Mouse (Mus musculus): ENCODE measurements around the gene Efhc1. TPM values are rescaled to one million over a fixed set of nuclear protein-coding genes. Genes with fewer than 3 reads are reported as not detected.

Gene Efhc1
- polyA plus RNA-seq, 1 experiment from 2014 or later = 1.3 TPM

DNA sequence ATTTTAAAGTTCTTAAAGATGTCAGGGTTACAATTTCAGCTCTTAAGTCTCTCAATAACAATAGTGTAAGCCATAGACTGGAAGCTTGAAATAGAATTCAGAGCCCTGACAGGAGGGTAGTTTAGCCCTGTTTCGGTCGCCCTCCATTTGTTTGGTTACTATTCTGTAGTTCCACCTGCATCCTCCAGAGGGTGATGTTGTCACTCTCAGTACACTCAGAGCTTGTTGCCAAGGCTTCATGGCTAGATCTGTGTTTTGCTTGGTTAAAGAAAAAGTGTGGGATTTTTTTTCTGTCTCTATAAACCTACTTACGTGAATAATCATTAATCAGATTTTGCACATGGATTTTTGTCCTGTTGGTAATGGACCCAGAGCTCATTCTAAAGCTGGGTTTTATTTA is 12.4 kb upstream of the Efhc1 start:
- 39% methylated on average over 3 of the region's 3 CpGs for WGBS
- H3K4me3 ChIP-seq (ENCODE audit: low read depth, low read length) = no peak overlapping the region
- no peak overlapping the region for H3K27ac ChIP-seq (ENCODE audit: low read depth, low read length)
- ATAC-seq (ENCODE audit: insufficient read depth, low FRiP score, low TSS enrichment) = peak; percentile 29; the same call in 1 of the 2 replicates
- peaks cover 3% of the 10 kb centered on the region; the same call in 1 of the 2 replicates for H3K36me3 ChIP-seq (ENCODE audit: control insufficient read depth, insufficient read depth, low read length)
- H3K9me3 ChIP-seq (ENCODE audit: control insufficient read depth, low read length) = no peaks in the 10 kb centered on the region
- H3K9ac ChIP-seq (ENCODE audit: low read length) = no peak overlapping the region
- H3K4me1 ChIP-seq (ENCODE audit: control insufficient read depth, insufficient read depth, low read length) = no peaks in the 10 kb centered on the region
- peak; percentile 40 for DNase-seq (ENCODE audit: low spot score)
- no peak overlapping the region for H3K4me2 ChIP-seq (ENCODE audit: low read depth)
- no peaks in the 10 kb centered on the region for H3K27me3 ChIP-seq (ENCODE audit: control insufficient read depth, insufficient read depth, low read length)

DNA sequence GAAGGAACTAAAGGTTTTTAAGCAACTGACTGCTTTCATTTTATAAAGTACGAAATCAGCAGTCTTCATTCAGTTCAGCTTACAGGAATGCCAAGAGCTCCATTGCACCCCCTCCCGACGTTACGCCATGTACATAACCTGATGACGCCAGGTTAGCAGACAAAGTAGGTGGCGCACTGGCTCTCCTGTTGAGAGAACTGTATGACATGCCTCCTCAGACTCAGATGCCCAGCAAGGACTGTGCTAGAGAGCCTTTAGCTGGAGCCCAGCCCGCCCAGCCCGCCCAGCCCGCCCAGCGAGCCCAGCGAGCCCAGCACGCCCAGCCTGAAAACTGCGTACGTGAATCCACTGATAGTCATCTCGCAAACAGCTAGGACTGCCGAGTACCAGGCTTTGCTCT is 11.3 kb upstream of the Efhc1 start:
- Histone ChIP-seq H3K4me2 (ENCODE audit: low read depth) (no peak overlapping the region), H3K27ac (ENCODE audit: low read depth, low read length) (no peak overlapping the region), H3K4me3 (ENCODE audit: low read depth, low read length) (no peak overlapping the region), H3K36me3 (ENCODE audit: control insufficient read depth, insufficient read depth, low read length) (no peaks in the 10 kb centered on the region; the same call in 1 of the 2 replicates), H3K4me1 (ENCODE audit: control insufficient read depth, insufficient read depth, low read length) (no peaks in the 10 kb centered on the region), H3K9ac (ENCODE audit: low read length) (no peak overlapping the region), H3K9me3 (ENCODE audit: control insufficient read depth, low read length) (no peaks in the 10 kb centered on the region), H3K27me3 (ENCODE audit: control insufficient read depth, insufficient read depth, low read length) (no peaks in the 10 kb centered on the region)
- no peak for ATAC-seq (ENCODE audit: insufficient read depth, low FRiP score, low TSS enrichment)
- DNase-seq (ENCODE audit: low spot score) = no peak
- 61% methylated on average over 16 of the region's 16 CpGs for WGBS

DNA sequence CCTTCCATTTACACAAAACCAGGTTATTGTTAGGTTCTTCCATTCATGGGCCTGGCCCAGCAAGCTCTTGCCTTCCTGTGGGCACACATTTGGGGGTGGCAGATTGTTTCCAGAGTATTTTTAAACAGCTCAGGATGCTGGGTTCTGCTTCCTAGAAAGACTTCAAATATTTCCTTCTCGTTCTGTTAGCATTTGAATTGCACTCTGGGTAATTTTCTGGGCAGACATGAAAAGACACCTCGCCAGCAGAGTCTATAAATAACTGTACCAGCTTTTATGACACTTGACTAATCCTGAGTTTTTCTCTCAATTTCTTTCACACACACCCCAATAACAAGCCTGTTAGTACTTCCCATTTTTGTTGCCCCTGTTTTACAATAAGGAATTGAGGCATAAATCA is 10.1 kb upstream of the Efhc1 start:
- DNase-seq (ENCODE audit: low spot score) (no peak), ATAC-seq (ENCODE audit: insufficient read depth, low FRiP score, low TSS enrichment) (no peak)
- no peak overlapping the region for H3K9ac ChIP-seq (ENCODE audit: low read length)
- no peak overlapping the region for H3K4me2 ChIP-seq (ENCODE audit: low read depth)
- H3K9me3 ChIP-seq (ENCODE audit: control insufficient read depth, low read length) = no peaks in the 10 kb centered on the region
- H3K36me3 ChIP-seq (ENCODE audit: control insufficient read depth, insufficient read depth, low read length) = no peaks in the 10 kb centered on the region
- no peaks in the 10 kb centered on the region for H3K4me1 ChIP-seq (ENCODE audit: control insufficient read depth, insufficient read depth, low read length)
- no peak overlapping the region for H3K4me3 ChIP-seq (ENCODE audit: low read depth, low read length)
- WGBS = 64% methylated on average over 2 of the region's 2 CpGs
- H3K27ac ChIP-seq (ENCODE audit: low read depth, low read length) = no peak overlapping the region
- H3K27me3 ChIP-seq (ENCODE audit: control insufficient read depth, insufficient read depth, low read length) = no peaks in the 10 kb centered on the region

DNA sequence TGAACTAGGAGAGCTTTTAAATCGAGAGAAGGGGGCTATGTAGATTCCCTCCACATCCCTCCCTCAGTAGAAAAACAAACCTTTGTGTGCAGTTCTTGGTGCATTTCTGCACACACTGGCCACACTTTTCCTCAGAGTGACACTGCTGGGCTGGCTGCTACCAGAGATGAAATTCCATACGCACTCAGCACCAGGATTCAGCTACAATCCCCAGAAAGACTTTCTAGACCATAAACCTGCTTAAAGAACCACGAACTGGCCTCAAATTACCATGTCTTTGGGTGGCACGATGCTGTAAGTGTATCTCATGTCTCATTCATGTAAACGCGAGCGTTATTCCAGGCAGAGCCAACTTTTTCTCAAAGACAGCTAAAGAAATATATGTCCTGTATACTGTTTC is 9.6 kb upstream of the Efhc1 start:
- ATAC-seq (ENCODE audit: insufficient read depth, low FRiP score, low TSS enrichment) (no peak), DNase-seq (ENCODE audit: low spot score) (no peak)
- H3K4me1 ChIP-seq (ENCODE audit: control insufficient read depth, insufficient read depth, low read length) = no peaks in the 10 kb centered on the region
- no peak overlapping the region for H3K9ac ChIP-seq (ENCODE audit: low read length)
- H3K27me3 ChIP-seq (ENCODE audit: control insufficient read depth, insufficient read depth, low read length) = no peaks in the 10 kb centered on the region
- H3K4me3 ChIP-seq (ENCODE audit: low read depth, low read length) = no peak overlapping the region
- H3K9me3 ChIP-seq (ENCODE audit: control insufficient read depth, low read length) = no peaks in the 10 kb centered on the region
- WGBS = 86% methylated on average over 7 of the region's 7 CpGs
- no peak overlapping the region for H3K27ac ChIP-seq (ENCODE audit: low read depth, low read length)
- no peaks in the 10 kb centered on the region for H3K36me3 ChIP-seq (ENCODE audit: control insufficient read depth, insufficient read depth, low read length)
- H3K4me2 ChIP-seq (ENCODE audit: low read depth) = no peak overlapping the region

DNA sequence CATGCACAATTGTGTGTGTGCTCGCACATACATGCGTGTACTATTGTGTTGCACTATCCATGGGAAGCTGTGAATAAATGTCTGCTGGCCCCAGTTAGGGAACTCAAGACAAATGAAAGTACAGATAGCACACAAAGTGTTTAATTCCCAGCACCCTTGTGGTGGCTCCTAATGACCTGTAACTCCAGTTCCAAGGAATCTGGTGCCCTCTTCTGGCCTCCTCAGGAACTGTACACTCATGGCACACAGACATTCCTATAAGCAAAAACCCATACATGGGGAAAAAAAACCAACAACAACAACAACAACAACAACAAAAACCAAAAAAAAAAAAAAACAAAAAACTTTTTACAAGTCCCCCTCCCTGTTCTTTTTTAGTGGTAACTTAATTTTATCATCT is 8.4 kb upstream of the Efhc1 start:
- Histone ChIP-seq H3K9ac (ENCODE audit: low read length) (no peak overlapping the region), H3K27ac (ENCODE audit: low read depth, low read length) (no peak overlapping the region), H3K27me3 (ENCODE audit: control insufficient read depth, insufficient read depth, low read length) (no peaks in the 10 kb centered on the region), H3K36me3 (ENCODE audit: control insufficient read depth, insufficient read depth, low read length) (no peaks in the 10 kb centered on the region), H3K4me1 (ENCODE audit: control insufficient read depth, insufficient read depth, low read length) (no peaks in the 10 kb centered on the region), H3K4me2 (ENCODE audit: low read depth) (no peak overlapping the region), H3K9me3 (ENCODE audit: control insufficient read depth, low read length) (no peaks in the 10 kb centered on the region), H3K4me3 (ENCODE audit: low read depth, low read length) (no peak overlapping the region)
- WGBS = 94% methylated on average over 2 of the region's 2 CpGs
- ATAC-seq (ENCODE audit: insufficient read depth, low FRiP score, low TSS enrichment) = no peak
- no peak for DNase-seq (ENCODE audit: low spot score)

DNA sequence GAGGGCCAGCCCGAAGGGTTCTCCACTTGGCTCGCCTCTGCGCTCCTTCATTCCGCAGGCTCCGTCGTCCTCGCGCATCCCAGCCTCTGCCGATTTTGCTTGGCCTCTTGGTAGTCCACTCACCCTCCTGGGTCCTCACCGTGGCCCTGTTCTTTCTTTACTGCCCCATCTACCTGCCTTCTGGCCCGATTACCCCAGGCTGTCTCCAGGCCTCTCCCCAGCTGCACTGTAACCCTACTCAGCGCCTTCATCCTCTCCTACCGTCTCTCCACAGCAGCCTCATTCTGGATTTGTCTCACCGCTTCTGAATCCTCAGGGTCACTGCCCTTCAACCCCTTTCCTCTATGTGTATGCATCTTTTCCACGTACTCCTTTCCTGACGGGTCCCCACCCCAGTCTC is 373 bp downstream of the Efhc1 start:
- Histone ChIP-seq H3K9me3 (ENCODE audit: control insufficient read depth, low read length) (no peaks in the 10 kb centered on the region), H3K4me2 (ENCODE audit: low read depth) (peak overlapping the region; percentile 70), H3K27ac (ENCODE audit: low read depth, low read length) (peak overlapping the region; percentile 89), H3K27me3 (ENCODE audit: control insufficient read depth, insufficient read depth, low read length) (no peaks in the 10 kb centered on the region), H3K36me3 (ENCODE audit: control insufficient read depth, insufficient read depth, low read length) (no peaks in the 10 kb centered on the region), H3K4me1 (ENCODE audit: control insufficient read depth, insufficient read depth, low read length) (0 out of 2 replicates have a peak, but pooled peaks cover 3% of the 10 kb centered on the region), H3K4me3 (ENCODE audit: low read depth, low read length) (peak overlapping the region; percentile 42), H3K9ac (ENCODE audit: low read length) (peak overlapping the region; percentile 70)
- 3% methylated on average over 16 of the region's 16 CpGs for WGBS
- no peak for DNase-seq (ENCODE audit: low spot score)
- peak; percentile 71 for ATAC-seq (ENCODE audit: insufficient read depth, low FRiP score, low TSS enrichment)

DNA sequence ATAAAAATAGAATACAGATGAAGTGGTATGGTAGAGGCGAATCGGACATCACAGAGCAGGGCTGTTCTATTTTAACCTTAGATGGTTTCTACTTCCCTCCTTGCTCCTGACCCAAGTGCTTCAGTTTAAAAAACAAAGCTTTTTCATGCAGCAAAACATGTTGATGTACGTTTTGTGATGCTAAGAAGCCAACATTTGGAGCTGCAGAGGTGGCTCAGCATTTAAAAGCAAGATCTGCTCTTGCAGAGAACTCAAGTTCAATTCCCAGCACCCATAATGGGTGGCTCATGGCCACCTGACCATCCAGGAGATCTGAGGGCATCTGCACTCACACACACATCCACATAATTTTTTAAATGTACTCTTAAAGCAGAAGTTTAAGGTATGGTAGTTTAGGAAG is 3.5 kb downstream of the Efhc1 start:
- Histone ChIP-seq H3K27me3 (ENCODE audit: control insufficient read depth, insufficient read depth, low read length) (no peaks in the 10 kb centered on the region), H3K4me3 (ENCODE audit: low read depth, low read length) (no peak overlapping the region), H3K9ac (ENCODE audit: low read length) (no peak overlapping the region), H3K4me1 (ENCODE audit: control insufficient read depth, insufficient read depth, low read length) (0 out of 2 replicates have a peak, but pooled peaks cover 3% of the 10 kb centered on the region), H3K27ac (ENCODE audit: low read depth, low read length) (no peak overlapping the region), H3K36me3 (ENCODE audit: control insufficient read depth, insufficient read depth, low read length) (no peaks in the 10 kb centered on the region), H3K9me3 (ENCODE audit: control insufficient read depth, low read length) (no peaks in the 10 kb centered on the region), H3K4me2 (ENCODE audit: low read depth) (no peak overlapping the region)
- no peak for DNase-seq (ENCODE audit: low spot score)
- ATAC-seq (ENCODE audit: insufficient read depth, low FRiP score, low TSS enrichment) = no peak
- 83% methylated on average over 3 of the region's 3 CpGs for WGBS

DNA sequence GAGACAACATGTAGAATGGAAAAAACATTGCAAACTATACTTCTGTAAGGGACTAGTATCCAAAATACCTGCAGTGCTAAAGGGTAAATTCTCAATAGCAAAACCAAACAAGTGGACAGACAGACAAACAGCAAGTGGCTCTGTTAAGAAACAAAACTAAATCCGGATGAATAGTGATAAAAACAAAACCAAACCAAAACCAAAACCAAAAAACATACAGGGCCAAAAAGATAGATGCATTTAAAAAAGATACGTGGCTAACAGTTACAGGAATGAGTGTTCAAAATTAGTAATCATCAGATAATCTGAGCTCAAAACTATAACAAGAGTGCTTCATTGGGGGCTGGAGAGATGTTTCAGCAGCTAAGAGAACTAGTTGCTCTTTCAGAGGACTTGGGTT is 18.2 kb downstream of the Efhc1 start:
- H3K4me3 ChIP-seq (ENCODE audit: low read depth, low read length) = no peak overlapping the region
- H3K27me3 ChIP-seq (ENCODE audit: control insufficient read depth, insufficient read depth, low read length) = no peaks in the 10 kb centered on the region
- DNase-seq (ENCODE audit: low spot score) (no peak), ATAC-seq (ENCODE audit: insufficient read depth, low FRiP score, low TSS enrichment) (no peak)
- no peaks in the 10 kb centered on the region for H3K36me3 ChIP-seq (ENCODE audit: control insufficient read depth, insufficient read depth, low read length)
- no peak overlapping the region for H3K4me2 ChIP-seq (ENCODE audit: low read depth)
- no peaks in the 10 kb centered on the region for H3K9me3 ChIP-seq (ENCODE audit: control insufficient read depth, low read length)
- H3K9ac ChIP-seq (ENCODE audit: low read length) = no peak overlapping the region
- no peaks in the 10 kb centered on the region for H3K4me1 ChIP-seq (ENCODE audit: control insufficient read depth, insufficient read depth, low read length)
- 78% methylated on average over 2 of the region's 2 CpGs for WGBS
- no peak overlapping the region for H3K27ac ChIP-seq (ENCODE audit: low read depth, low read length)

DNA sequence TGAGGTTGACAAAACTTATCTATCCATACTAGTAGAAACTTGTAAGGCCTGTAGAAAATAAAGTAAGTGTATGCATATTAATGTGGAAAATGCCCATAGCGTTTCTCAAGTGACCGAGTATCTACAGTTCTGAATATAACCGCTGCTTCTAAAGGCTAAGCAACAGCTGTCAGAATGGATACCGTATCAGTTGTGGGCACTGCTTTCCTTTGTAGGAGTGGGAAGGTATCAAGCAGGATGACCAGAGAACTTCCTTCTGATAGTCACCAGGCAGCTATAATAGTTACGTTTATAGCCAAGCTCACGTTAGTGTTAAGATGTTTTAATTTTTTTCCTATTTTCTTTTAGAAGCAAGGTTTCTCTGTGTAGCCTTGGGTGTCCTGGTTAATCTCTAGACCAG is 22.0 kb downstream of the Efhc1 start:
- no peaks in the 10 kb centered on the region for H3K27me3 ChIP-seq (ENCODE audit: control insufficient read depth, insufficient read depth, low read length)
- H3K27ac ChIP-seq (ENCODE audit: low read depth, low read length) = no peak overlapping the region
- no peak overlapping the region for H3K9ac ChIP-seq (ENCODE audit: low read length)
- H3K36me3 ChIP-seq (ENCODE audit: control insufficient read depth, insufficient read depth, low read length) = no peaks in the 10 kb centered on the region
- H3K4me1 ChIP-seq (ENCODE audit: control insufficient read depth, insufficient read depth, low read length) = no peaks in the 10 kb centered on the region
- ATAC-seq (ENCODE audit: insufficient read depth, low FRiP score, low TSS enrichment) (no peak), DNase-seq (ENCODE audit: low spot score) (no peak)
- WGBS = 97% methylated on average over 6 of the region's 6 CpGs
- no peaks in the 10 kb centered on the region for H3K9me3 ChIP-seq (ENCODE audit: control insufficient read depth, low read length)
- H3K4me2 ChIP-seq (ENCODE audit: low read depth) = no peak overlapping the region
- no peak overlapping the region for H3K4me3 ChIP-seq (ENCODE audit: low read depth, low read length)
